Mouse (Mus musculus): ENCODE measurements around the gene Cep97. TPM values are rescaled to one million over a fixed set of nuclear protein-coding genes. Genes with fewer than 3 reads are reported as not detected.

Cep97 gene
- total RNA-seq, 2 experiments from 2014 or later = 16.0 to 19.6 TPM

- Histone ChIP-seq H3K27ac (peak overlapping the region; percentile 89), H3K4me3 (peak overlapping the region; percentile 80)
- TF ChIP-seq CTCF (conservative IDR thresholded peaks at IDR 0.05) = peak; percentile 28; the same call in 1 of the 2 replicates
- peak; percentile 10 to 25 for DNase-seq (ENCODE audit: low spot score in 2 of 2)
These were observed 843 bp downstream of the Cep97 start for GRCm38 (mm10) chr16:55933681-55934343.

GRCm38 (mm10) chr16:55924010-55924409 is 10.6 kb downstream of the Cep97 start:
- Histone ChIP-seq H3K27ac (no peak overlapping the region), H3K4me3 (no peak overlapping the region)
- DNase-seq (ENCODE audit: low spot score in 2 of 2) = no peak
- TF ChIP-seq CTCF (conservative IDR thresholded peaks at IDR 0.05) = no peak

- Histone ChIP-seq H3K27ac (peak overlapping the region; percentile 43; the same call in 1 of the 2 replicates), H3K4me3 (no peak overlapping the region)
- no peak for TF ChIP-seq CTCF (conservative IDR thresholded peaks at IDR 0.05)
- DNase-seq (ENCODE audit: low spot score in 2 of 2) = no peak
These were observed 12.6 kb downstream of the Cep97 start for GRCm38 (mm10) chr16:55922079-55922478.

- H3K27ac ChIP-seq = peak overlapping the region; percentile 57
- DNase-seq (ENCODE audit: low spot score in 2 of 2) = peak; percentile 42 to 46
- no peak overlapping the region for H3K4me3 ChIP-seq
- no peak for TF ChIP-seq CTCF (conservative IDR thresholded peaks at IDR 0.05)
These were observed 19.9 kb downstream of the Cep97 start for GRCm38 (mm10) chr16:55914716-55915115.

GRCm38 (mm10) chr16:55910208-55910793 is 24.4 kb downstream of the Cep97 start:
- H3K27ac ChIP-seq = no peak overlapping the region
- DNase-seq (ENCODE audit: low spot score in 2 of 2) = no peak
- H3K4me3 ChIP-seq = no peak overlapping the region
- no peak for TF ChIP-seq CTCF (conservative IDR thresholded peaks at IDR 0.05)

GRCm38 (mm10) chr16:55906928-55907679 is 27.6 kb downstream of the Cep97 start:
- no peak overlapping the region for H3K27ac ChIP-seq
- DNase-seq (ENCODE audit: low spot score in 2 of 2) = no peak
- no peak for TF ChIP-seq CTCF (conservative IDR thresholded peaks at IDR 0.05)
- no peak overlapping the region for H3K4me3 ChIP-seq

- DNase-seq (ENCODE audit: low spot score in 2 of 2) = no peak
These were observed 29.3 kb downstream of the Cep97 start for GRCm38 (mm10) chr16:55905370-55905769.

GRCm38 (mm10) chr16:55901839-55902756 is 32.6 kb downstream of the Cep97 start:
- no peak for DNase-seq (ENCODE audit: low spot score in 2 of 2)
- Histone ChIP-seq H3K4me3 (no peak overlapping the region), H3K27ac (no peak overlapping the region)
- no peak for TF ChIP-seq CTCF (conservative IDR thresholded peaks at IDR 0.05)

More at GRCm38 (mm10) chr16:55905370-55905769, 29.3 kb downstream of the Cep97 start:
- H3K27ac ChIP-seq = no peak overlapping the region
- TF ChIP-seq CTCF (conservative IDR thresholded peaks at IDR 0.05) = no peak
- no peak overlapping the region for H3K4me3 ChIP-seq

GRCm38 (mm10) chr16:55898385-55899002 is 36.2 kb downstream of the Cep97 start:
- H3K27ac ChIP-seq = no peak overlapping the region
- no peak overlapping the region for H3K4me3 ChIP-seq
- TF ChIP-seq CTCF (conservative IDR thresholded peaks at IDR 0.05) = no peak
- no peak for DNase-seq (ENCODE audit: low spot score in 2 of 2)

- no peak for DNase-seq (ENCODE audit: low spot score in 2 of 2)
- Histone ChIP-seq H3K27ac (peak overlapping the region; percentile 94), H3K4me3 (peak overlapping the region; percentile 73)
- no peak for TF ChIP-seq CTCF (conservative IDR thresholded peaks at IDR 0.05)
These were observed 39.0 kb downstream of the Cep97 start for GRCm38 (mm10) chr16:55895651-55896095.

GRCm38 (mm10) chr16:55894893-55895650 is 39.6 kb downstream of the Cep97 start, which contains the start of gene Nxpe3:
Nxpe3 (minus strand) TSS chr16:55895285.
- DNase-seq (ENCODE audit: low spot score in 2 of 2) = peak; percentile 86 to 91
- H3K4me3 ChIP-seq = peak within 1 kb of the TSS; percentile 73
- TF ChIP-seq CTCF (conservative IDR thresholded peaks at IDR 0.05) = peak; percentile 59
- H3K27ac ChIP-seq = peak within 1 kb of the TSS; percentile 94
